Mouse (Mus musculus): ENCODE results near the gene 4921504E06Rik. TPM values are rescaled to one million over a fixed set of nuclear protein-coding genes. Genes with fewer than 3 reads are reported as not detected.

4921504E06Rik gene
- total RNA-seq, 2 experiments from 2014 or later = not detected

DNA sequence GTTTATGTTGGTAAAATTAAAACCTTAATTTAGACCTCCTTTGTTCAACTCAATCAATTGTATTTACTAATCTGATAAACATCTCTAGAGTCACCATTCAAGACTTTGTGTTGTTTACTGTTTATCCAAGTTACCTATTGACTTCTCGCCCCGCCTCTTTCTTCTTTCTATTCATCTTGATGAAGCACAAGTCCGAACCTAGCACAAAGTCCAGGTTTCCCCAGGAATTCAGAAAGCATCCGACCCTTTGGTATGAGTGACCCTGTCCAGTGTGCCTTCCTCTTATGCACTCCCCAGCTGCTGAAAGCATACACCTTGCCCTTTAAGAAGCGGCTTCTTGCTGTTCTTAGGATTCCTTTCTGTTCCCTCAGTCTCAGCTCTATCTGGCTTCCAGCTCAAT lies 41.3 kb downstream of the 4921504E06Rik start:
- ATAC-seq (replicated peaks; ENCODE audit: low FRiP score, poor library complexity, severe bottlenecking) = no peak

- no peak for ATAC-seq (replicated peaks; ENCODE audit: low FRiP score, poor library complexity, severe bottlenecking)
Measured at GRCm38 (mm10) chr2:19511032-19511431, 42.7 kb downstream of the 4921504E06Rik start.

DNA sequence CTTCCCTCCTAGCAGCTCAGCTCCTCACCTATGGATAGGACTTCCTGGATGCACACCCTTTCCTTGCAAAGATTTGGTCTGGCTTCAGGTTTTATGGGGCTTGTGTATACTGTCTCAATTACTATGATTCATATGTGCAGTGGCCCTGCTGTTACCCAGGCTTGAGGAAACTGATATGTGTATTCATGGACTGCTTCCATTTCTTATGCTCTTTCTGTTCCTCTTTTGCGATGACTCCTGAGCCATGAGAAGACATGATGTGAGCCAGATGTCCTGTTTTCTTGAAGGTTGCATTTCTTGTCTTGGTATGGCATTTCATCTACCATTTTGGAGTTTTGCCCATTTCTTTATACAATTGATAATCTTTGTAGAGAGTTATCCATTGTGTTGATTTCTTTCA lies 48.0 kb downstream of the 4921504E06Rik start:
- ATAC-seq (replicated peaks; ENCODE audit: low FRiP score, poor library complexity, severe bottlenecking) = no peak

GRCm38 (mm10) chr2:19490262-19490661 lies 63.5 kb downstream of the 4921504E06Rik start:
- ATAC-seq (replicated peaks; ENCODE audit: low FRiP score, poor library complexity, severe bottlenecking) = no peak

DNA sequence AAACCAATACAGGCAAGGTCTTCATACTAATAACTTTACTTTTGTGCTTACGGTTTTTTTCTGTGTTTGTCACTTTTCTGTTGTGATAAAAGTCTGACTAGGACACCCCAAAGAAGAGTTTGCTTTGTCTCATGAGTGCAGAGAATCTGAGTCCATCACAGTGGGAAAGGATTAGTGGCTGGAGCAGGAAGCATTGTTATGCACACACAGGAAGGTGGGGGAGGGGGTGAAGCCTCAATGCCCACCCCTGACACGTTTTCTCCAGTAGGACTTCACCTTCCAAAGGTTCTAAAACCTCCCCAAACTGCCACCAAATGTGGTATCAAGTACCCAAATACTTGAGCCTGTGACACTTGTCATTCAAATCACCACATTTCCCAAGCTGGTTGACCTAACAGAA lies 91.8 kb downstream of the 4921504E06Rik start:
- ATAC-seq (replicated peaks; ENCODE audit: low FRiP score, poor library complexity, severe bottlenecking) = no peak

DNA sequence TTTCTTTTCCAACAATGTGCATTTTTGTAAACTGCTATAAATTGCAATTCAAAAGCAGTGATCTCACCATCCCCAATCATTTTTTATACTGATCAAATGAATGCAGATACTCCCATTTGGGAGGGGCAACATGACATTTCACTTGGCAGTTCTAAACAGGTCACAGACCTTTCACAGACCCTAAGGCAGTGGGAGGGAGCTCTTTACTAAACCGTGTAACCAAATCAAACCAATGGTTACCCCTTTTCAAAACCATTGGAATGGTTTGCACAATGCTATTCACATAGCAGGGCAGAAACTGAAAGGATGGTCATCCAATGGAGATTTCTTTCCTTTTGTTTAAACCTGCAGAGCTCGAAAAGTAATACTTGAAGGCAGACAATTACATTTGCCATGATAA lies 94.9 kb downstream of the 4921504E06Rik start:
- no peak for ATAC-seq (replicated peaks; ENCODE audit: low FRiP score, poor library complexity, severe bottlenecking)

DNA sequence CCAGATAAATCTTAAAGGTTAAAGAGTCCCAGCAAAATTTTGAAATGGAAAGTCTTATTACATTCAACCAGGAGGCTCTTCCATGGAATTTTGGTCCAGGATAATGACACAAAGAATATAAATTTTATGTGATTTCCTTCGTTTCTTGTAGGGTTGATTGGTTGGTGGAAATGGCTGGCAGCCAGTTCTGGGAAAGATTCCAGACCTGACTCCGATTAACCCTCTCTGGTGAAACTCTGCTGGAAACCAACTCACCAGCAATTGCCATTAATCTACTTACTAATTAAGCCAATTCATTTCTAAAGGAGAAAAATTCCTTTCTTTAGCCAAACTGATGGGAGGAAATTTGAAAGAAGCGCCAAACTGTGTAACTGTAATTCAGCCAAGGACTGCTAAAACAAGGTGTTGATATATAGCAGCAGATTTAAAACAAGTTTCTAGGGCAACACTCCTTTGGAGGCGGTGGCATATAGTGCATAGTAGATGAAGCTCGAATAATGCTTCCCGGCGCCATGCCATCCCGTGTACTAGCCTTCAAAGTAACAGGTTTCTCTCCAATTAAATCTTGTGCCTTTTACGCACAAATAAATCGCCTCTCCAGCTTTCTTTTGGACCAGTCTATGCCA lies 97.7 kb downstream of the 4921504E06Rik start:
- no peak for ATAC-seq (replicated peaks; ENCODE audit: low FRiP score, poor library complexity, severe bottlenecking)

GRCm38 (mm10) chr2:19455228-19455627 lies 98.5 kb downstream of the 4921504E06Rik start:
- no peak for ATAC-seq (replicated peaks; ENCODE audit: low FRiP score, poor library complexity, severe bottlenecking)

- no peak for ATAC-seq (replicated peaks; ENCODE audit: low FRiP score, poor library complexity, severe bottlenecking)
Measured at GRCm38 (mm10) chr2:19452531-19453055, 101.1 kb downstream of the 4921504E06Rik start.

GRCm38 (mm10) chr2:19449308-19449707 lies 104.4 kb downstream of the 4921504E06Rik start:
- ATAC-seq (replicated peaks; ENCODE audit: low FRiP score, poor library complexity, severe bottlenecking) = no peak

DNA sequence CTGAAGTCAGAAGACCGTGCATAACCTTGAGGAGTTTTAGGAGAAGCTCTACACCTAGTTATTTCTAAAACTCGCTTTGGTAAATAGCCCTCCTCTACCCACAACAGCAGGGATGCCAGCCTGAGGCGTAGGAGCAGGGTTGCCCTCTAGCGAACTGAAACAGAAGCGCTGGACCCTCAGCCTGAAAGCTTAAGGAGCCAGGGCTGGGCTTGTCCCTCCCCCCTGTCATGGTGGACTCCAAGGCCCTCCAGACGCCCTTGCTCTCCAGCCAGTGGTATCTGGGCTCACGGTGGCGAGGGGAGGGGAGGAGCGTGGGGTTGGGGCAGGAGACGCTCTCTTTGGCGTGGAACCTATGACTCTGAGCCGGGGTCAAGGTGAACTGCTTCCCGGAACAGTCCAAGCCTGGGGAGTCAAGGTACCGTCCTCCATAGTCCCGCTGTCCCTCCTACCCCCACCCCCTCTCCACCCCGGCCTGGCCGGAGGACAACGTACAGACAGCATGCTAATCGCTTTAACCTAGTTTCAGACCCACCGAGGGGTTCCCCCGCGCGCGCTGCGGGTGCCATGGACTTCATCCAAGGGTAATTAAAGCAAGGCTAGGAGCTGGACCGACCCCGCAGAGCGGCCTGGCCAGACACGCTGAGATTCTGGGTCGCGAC lies 105.5 kb downstream of the 4921504E06Rik start:
- ATAC-seq (replicated peaks; ENCODE audit: low FRiP score, poor library complexity, severe bottlenecking) = no peak

GRCm38 (mm10) chr2:19446746-19447145 lies 107.0 kb downstream of the 4921504E06Rik start:
- no peak for ATAC-seq (replicated peaks; ENCODE audit: low FRiP score, poor library complexity, severe bottlenecking)

DNA sequence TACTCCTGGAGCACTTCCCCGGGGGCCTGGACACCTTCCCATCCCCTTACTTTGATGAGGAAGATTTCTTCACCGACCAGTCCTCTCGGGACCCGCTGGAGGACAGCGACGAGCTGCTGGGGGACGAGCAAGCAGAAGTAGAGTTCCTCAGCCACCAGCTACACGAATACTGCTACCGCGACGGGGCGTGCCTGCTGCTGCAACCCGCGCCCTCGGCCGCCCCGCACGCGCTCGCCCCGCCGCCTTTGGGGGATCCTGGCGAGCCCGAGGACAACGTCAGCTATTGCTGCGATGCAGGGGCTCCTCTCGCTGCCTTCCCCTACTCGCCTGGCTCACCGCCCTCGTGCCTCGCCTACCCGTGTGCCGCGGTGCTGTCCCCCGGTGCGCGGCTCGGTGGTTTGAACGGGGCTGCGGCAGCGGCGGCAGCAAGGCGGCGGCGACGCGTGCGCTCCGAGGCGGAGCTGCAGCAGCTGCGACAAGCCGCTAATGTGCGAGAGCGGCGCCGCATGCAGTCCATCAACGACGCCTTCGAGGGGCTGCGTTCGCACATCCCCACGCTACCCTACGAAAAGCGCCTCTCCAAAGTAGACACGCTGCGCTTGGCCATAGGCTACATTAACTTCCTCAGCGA lies 107.7 kb downstream of the 4921504E06Rik start:
- no peak for ATAC-seq (replicated peaks; ENCODE audit: low FRiP score, poor library complexity, severe bottlenecking)

DNA sequence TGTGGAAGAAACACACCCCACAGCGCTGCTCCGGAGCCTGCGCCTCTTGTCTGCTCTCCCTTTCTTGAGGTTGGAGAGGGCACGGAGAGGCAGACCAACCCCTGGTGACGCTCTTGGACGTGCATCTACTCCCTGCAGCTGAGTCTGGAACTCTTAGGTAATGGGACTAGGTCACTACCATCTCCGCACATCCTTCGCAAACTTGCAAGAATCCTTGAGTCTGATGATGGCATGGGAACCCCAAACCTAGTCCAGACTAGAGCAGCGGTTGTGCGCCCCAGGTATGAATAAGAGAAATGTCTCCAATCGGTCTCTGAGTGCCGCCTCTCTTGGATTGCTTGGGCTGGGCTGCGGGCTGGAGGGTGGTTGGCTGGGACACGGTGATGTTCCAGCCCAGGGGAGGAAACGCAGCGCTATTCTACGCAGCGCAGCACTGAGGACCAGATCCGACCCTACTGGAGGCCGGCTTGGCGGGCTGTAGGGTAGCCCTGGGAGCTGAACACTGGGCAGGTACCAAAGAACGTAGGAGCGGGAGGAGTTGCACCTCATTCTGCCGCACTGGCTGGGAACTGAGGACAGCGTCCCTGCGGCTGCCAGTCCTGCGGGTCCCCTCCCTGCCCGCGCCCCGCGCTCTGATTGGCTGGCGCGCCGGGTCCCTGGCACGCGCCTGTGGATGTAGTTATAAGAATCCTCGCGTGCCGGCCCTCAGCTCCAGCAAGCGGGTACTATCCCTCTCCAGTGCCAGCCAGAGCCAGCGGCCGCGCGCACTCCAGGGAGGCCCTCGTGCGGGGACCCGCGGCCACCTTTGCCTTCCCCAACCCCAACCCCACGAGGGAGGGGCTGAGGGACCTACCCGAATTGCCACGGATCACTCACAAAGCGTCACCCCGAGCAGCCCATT lies 108.5 kb downstream of the 4921504E06Rik start, which contains the start of gene Ptf1a:
Ptf1a (plus strand) TSS at position 733 of the 901 bp plus-strand sequence.
- no peak for ATAC-seq (replicated peaks; ENCODE audit: low FRiP score, poor library complexity, severe bottlenecking)

GRCm38 (mm10) chr2:19444346-19444745 lies 109.4 kb downstream of the 4921504E06Rik start:
- no peak for ATAC-seq (replicated peaks; ENCODE audit: low FRiP score, poor library complexity, severe bottlenecking)

GRCm38 (mm10) chr2:19431614-19432323 lies 121.9 kb downstream of the 4921504E06Rik start:
- no peak for ATAC-seq (replicated peaks; ENCODE audit: low FRiP score, poor library complexity, severe bottlenecking)

GRCm38 (mm10) chr2:19431186-19431585 lies 122.5 kb downstream of the 4921504E06Rik start:
- no peak for ATAC-seq (replicated peaks; ENCODE audit: low FRiP score, poor library complexity, severe bottlenecking)

- ATAC-seq (replicated peaks; ENCODE audit: low FRiP score, poor library complexity, severe bottlenecking) = no peak
Measured at GRCm38 (mm10) chr2:19430746-19431145, 123.0 kb downstream of the 4921504E06Rik start.
